Mouse (Mus musculus) heart, embryonic 13.5 days (tissue): Measurements from ENCODE around the gene Sntg2. TPM values are rescaled to one million over a fixed set of nuclear protein-coding genes. Genes with fewer than 3 reads are reported as not detected.

Source experiments
- ATAC-seq: fragments of 200-750 bp; cut with Nextera tagmentation; 2 replicates; pipeline ENCODE4 v1.8.0; 2017; ENCODE audit warnings: moderate TSS enrichment; ENCODE audit not compliant: insufficient number of reproducible peaks, low FRiP score, low TSS enrichment; ENCODE audit errors: extremely low read depth
- H3K27ac ChIP-seq: fragments of 300-500 bp; sonication (generic); replicated peaks from 2 replicates; pipeline ENCODE4 v1.5.1; 2015; ENCODE audit warnings: moderate library complexity, mild to moderate bottlenecking, inconsistent platforms
- H3K27me3 ChIP-seq: fragments of 300-500 bp; sonication (generic); replicated peaks from 2 replicates; pipeline ENCODE4 v1.6.1; 2015; ENCODE audit warnings: mild to moderate bottlenecking, inconsistent platforms
- H3K36me3 ChIP-seq: fragments of 300-500 bp; sonication (generic); 2 replicates; pipeline ENCODE4 v1.6.1; 2015; ENCODE audit warnings: mild to moderate bottlenecking, inconsistent platforms
- H3K4me1 ChIP-seq: fragments of 300-500 bp; sonication (generic); 2 replicates; pipeline ENCODE4 v1.6.1; 2015; ENCODE audit warnings: inconsistent platforms
- H3K4me2 ChIP-seq: fragments of 300-500 bp; sonication (generic); 2 replicates; pipeline ENCODE4 v1.6.1; 2015; ENCODE audit warnings: inconsistent platforms, mild to moderate bottlenecking, moderate library complexity
- H3K4me3 ChIP-seq: fragments of 300-500 bp; sonication (generic); 2 replicates; pipeline ENCODE4 v1.5.1; 2015; ENCODE audit warnings: moderate library complexity, mild to moderate bottlenecking, inconsistent platforms
- H3K9ac ChIP-seq: fragments of 300-500 bp; sonication (generic); 2 replicates; pipeline ENCODE4 v1.6.1; 2015; ENCODE audit warnings: inconsistent platforms, mild to moderate bottlenecking, moderate library complexity
- H3K9me3 ChIP-seq: fragments of 300-500 bp; sonication (generic); 2 replicates; pipeline ENCODE4 v1.6.1; 2016; ENCODE audit warnings: inconsistent platforms
- WGBS: fragments of 180-500 bp; shearing (Covaris S2); methylation state at CpG from one replicate; pipeline ENCODE4 v1.1.7; 2015; ENCODE audit warnings: mixed read lengths; 5-methylcytosine and 5-hydroxymethylcytosine counted together
- polyA plus RNA-seq: library from polyadenylated mRNA; unstranded; fragments of >200 nt; fragmentation: Nextera tagmentation; extraction: Ambion mirVana; gene quantifications from 2 replicates; pipeline ENCODE4 v1.2.1, GENCODE M21; 2015

Gene Sntg2
- polyA plus RNA-seq, 1 experiment from 2014 or later = 4.6 TPM

DNA sequence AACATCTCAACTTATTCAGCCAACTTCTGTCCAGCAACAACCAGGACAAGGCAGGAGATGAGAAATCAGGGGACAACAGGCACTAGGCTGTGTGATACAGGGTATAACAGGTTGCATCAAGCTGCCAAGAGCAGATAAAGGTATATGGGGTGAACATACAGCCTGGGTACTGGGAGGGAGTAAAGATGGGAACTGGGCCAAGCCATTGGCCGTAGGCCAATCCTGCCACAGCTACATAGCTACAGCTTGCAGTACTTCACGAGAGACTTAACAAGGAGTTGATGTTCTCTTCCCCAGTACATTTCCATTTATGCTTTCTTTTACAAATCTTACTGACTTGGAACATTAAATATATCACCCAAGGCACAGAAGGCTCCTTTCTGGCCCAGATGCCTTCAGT is 129.0 kb downstream of the Sntg2 start:
- H3K36me3 ChIP-seq = no peaks in the 10 kb centered on the region
- H3K9ac ChIP-seq = no peak overlapping the region
- H3K27ac ChIP-seq = no peak overlapping the region
- no peaks in the 10 kb centered on the region for H3K9me3 ChIP-seq
- H3K4me1 ChIP-seq = peaks cover 6% of the 10 kb centered on the region; the same call in 1 of the 2 replicates
- H3K4me2 ChIP-seq = no peak overlapping the region
- H3K4me3 ChIP-seq = no peak overlapping the region
- ATAC-seq = no peak
- 33% methylated on average over 2 of the region's 2 CpGs for WGBS
- H3K27me3 ChIP-seq = no peaks in the 10 kb centered on the region

DNA sequence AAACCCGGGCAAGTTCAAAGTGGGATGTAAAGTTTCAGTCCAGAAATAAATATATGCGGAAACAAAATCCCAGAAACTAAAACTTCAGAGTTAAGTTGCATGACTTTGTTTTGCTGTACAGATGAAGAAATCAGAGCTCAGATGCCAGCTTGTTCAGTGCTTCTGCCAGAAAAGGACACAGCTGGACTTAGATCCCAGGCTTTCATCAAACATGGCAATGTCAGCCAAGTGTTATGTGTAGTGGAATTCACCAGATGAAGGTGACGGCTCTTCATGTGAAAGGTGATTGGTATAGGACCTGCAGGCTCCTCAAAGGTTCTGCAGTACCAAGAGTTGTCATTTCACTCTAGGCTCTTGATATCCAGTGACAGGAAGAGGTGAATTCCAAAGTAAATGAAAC is 132.3 kb downstream of the Sntg2 start:
- Histone ChIP-seq H3K9ac (no peak overlapping the region), H3K36me3 (no peaks in the 10 kb centered on the region), H3K27ac (no peak overlapping the region), H3K4me1 (peaks cover 6% of the 10 kb centered on the region; the same call in 1 of the 2 replicates), H3K27me3 (no peaks in the 10 kb centered on the region), H3K4me3 (no peak overlapping the region), H3K9me3 (no peaks in the 10 kb centered on the region), H3K4me2 (no peak overlapping the region)
- no peak for ATAC-seq
- WGBS = 76% methylated on average over 3 of the region's 3 CpGs

DNA sequence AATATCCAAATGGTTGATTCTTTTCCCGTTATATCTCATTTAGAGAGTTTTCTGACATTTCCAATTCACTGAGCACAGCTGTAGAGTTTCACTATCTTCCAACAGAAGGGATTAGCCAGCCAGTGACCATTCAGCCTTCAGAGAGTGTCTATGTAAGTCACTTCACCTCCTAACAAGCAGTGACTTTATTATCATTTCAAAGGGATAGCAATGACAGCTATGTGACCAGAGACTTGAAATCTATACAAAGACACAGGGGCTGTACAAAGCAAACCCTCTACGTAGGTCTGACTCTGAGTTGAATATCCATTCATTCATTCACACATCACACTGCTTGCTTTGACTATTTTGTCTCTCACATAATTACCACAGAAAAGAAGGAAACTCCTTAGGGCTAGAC is 138.2 kb downstream of the Sntg2 start:
- 62% methylated on average over 2 of the region's 2 CpGs for WGBS
- no peaks in the 10 kb centered on the region for H3K27me3 ChIP-seq
- H3K27ac ChIP-seq = no peak overlapping the region
- no peaks in the 10 kb centered on the region for H3K4me1 ChIP-seq
- no peaks in the 10 kb centered on the region for H3K36me3 ChIP-seq
- no peak overlapping the region for H3K4me3 ChIP-seq
- ATAC-seq = no peak
- no peaks in the 10 kb centered on the region for H3K9me3 ChIP-seq
- H3K9ac ChIP-seq = no peak overlapping the region
- no peak overlapping the region for H3K4me2 ChIP-seq

DNA sequence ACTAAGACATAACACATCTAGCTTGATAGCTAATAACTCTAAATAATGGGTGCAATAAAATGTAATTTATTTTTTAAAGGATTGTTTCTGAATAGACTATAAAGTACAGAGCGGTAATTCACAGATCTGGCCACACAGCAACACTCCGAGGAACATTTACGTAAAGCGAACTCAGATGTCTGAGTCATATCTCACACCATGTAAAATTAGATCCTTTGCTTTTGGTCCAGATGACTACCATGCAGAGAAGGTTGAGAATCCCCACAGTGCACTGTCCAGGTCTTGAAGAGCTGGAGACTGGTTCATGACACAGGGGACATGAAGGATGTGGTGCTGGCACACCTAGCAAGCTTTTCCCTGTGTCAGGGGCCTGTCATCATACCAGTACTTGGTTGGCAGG is 145.2 kb downstream of the Sntg2 start:
- 88% methylated on average over 4 of the region's 4 CpGs for WGBS
- no peaks in the 10 kb centered on the region for H3K4me1 ChIP-seq
- no peak overlapping the region for H3K27ac ChIP-seq
- H3K4me2 ChIP-seq = no peak overlapping the region
- no peak for ATAC-seq
- H3K27me3 ChIP-seq = no peaks in the 10 kb centered on the region
- H3K9ac ChIP-seq = no peak overlapping the region
- no peak overlapping the region for H3K4me3 ChIP-seq
- H3K36me3 ChIP-seq = no peaks in the 10 kb centered on the region
- H3K9me3 ChIP-seq = no peaks in the 10 kb centered on the region

DNA sequence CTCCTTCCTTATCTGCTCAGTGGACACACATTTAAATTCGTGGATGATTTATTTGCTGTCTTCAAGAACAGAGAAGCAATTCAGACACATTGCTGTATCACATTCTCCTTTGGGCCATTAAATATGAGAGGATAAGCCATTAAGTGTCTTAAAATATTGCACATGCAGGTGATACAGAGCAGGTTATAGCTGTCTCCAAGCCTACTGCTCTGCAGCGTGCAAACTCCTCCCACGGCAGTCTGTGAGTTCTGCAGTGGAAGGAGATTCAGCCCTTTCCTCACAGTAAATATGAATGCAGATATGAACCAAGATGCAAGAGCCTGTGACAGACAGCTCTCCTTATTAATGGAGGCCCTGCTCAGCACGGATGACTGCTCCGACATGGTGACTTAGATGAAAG is 146.9 kb downstream of the Sntg2 start:
- WGBS = 72% methylated on average over 5 of the region's 5 CpGs

DNA sequence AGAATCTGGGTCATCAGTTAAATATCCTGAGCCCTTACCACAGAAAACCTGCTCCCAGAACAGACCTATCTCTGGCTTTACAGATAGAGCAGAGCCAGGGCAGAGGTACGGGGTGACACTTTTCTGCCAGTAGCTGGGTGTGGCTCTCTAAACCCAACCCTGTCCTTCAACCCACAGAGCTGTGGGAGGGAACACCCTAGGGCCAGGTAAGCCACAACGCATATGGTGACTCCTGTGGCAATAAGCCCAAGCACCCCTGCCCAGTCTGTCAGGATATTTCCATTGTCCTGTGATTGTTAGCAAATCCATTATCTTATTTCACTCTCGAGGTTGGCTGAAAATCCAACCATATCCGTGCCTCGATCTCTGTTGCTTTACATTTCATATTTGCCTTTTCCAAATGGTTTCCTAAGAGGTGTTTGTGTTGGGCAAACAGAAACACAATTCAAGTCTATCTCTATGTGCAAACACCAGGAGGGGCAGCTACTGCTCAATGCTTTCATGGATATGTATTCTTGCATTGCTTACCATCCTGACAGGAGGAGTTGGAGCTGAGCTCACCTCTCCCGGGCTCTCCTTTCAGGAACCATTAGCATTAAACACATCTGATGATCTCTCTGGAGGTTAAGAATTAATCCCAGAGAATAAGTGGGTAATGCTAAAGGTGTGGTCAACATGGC is 156.3 kb downstream of the Sntg2 start:
- 79% methylated on average over 6 of the region's 6 CpGs for WGBS
- H3K27me3 ChIP-seq = no peaks in the 10 kb centered on the region
- H3K9ac ChIP-seq = no peak overlapping the region
- no peaks in the 10 kb centered on the region for H3K4me1 ChIP-seq
- H3K36me3 ChIP-seq = no peaks in the 10 kb centered on the region
- no peak overlapping the region for H3K4me2 ChIP-seq
- no peak for ATAC-seq
- no peak overlapping the region for H3K4me3 ChIP-seq
- H3K27ac ChIP-seq = no peak overlapping the region
- no peaks in the 10 kb centered on the region for H3K9me3 ChIP-seq

More for the DNA sequence above, 146.9 kb downstream of the Sntg2 start:
- H3K4me2 ChIP-seq = no peak overlapping the region
- no peak overlapping the region for H3K4me3 ChIP-seq
- H3K27ac ChIP-seq = no peak overlapping the region
- no peaks in the 10 kb centered on the region for H3K9me3 ChIP-seq
- no peaks in the 10 kb centered on the region for H3K27me3 ChIP-seq
- H3K9ac ChIP-seq = no peak overlapping the region
- no peak for ATAC-seq
- no peaks in the 10 kb centered on the region for H3K4me1 ChIP-seq
- no peaks in the 10 kb centered on the region for H3K36me3 ChIP-seq

DNA sequence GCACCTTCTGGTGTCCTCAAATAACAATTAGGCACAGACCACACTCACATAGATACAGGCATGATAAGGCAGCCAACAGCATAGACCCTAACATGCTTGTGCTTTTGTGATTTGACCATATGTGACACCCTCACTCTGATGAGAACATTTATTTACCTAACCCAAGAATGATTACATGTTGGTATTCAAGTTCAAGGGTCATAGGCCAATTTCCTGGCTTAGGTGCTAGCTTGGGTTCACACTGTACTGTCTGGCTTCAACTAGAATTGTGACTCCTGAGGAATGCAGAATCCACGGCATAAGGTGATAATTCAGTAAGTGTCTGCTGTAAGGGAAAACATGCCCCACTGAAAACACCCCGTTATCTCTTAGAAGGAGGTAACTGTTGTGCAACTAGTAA is 158.4 kb downstream of the Sntg2 start:
- WGBS = 40% methylated on average over 2 of the region's 2 CpGs
- H3K4me1 ChIP-seq = no peaks in the 10 kb centered on the region
- ATAC-seq = no peak
- no peaks in the 10 kb centered on the region for H3K9me3 ChIP-seq
- no peak overlapping the region for H3K4me3 ChIP-seq
- no peak overlapping the region for H3K9ac ChIP-seq
- H3K36me3 ChIP-seq = no peaks in the 10 kb centered on the region
- no peaks in the 10 kb centered on the region for H3K27me3 ChIP-seq
- H3K4me2 ChIP-seq = no peak overlapping the region
- H3K27ac ChIP-seq = no peak overlapping the region

DNA sequence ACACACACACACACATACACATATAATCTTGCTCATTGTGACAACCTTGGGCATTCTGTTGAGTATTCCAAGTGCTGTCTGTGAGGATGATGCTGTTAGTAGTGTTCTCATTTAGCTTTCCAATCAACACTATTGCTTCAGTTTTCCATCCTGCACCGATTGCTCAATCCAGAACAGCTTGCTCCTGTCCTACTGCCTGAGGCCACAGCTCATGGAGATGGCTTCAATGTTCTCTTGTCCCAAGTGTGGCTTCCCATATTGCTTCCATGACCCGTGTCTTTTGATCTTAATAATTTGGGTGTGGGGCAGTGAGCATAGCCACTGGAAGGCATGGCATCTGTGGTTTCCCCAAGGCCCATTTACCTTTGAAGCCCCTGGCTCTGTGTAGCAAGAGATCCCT is 162.8 kb downstream of the Sntg2 start:
- H3K36me3 ChIP-seq = no peaks in the 10 kb centered on the region
- no peaks in the 10 kb centered on the region for H3K9me3 ChIP-seq
- no peak overlapping the region for H3K27ac ChIP-seq
- H3K27me3 ChIP-seq = no peaks in the 10 kb centered on the region
- 80% methylated on average over 2 of the region's 2 CpGs for WGBS
- H3K9ac ChIP-seq = no peak overlapping the region
- no peak for ATAC-seq
- no peak overlapping the region for H3K4me2 ChIP-seq
- H3K4me1 ChIP-seq = peaks cover 7% of the 10 kb centered on the region; the same call in 1 of the 2 replicates
- H3K4me3 ChIP-seq = no peak overlapping the region

DNA sequence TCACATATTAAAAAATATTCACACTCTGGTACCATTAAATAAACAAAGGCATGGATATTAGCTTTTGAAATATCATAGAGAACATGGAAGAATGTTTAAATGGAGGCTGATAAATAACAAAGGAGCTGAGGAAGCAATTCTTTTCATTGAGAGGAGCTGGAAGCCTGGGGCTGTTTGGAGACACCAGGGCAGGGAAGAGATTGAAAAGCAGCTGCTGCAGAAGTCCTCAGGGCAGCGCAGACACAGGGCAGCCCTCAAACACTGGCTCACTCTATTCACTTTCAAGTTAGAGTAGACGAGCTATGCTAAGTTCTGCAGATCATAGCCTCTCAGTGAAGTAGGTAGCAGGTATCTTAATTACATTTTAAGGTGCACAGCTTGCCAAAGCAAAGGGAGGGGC is 164.6 kb downstream of the Sntg2 start:
- H3K27ac ChIP-seq = no peak overlapping the region
- H3K9ac ChIP-seq = no peak overlapping the region
- no peaks in the 10 kb centered on the region for H3K9me3 ChIP-seq
- no peak overlapping the region for H3K4me3 ChIP-seq
- no peaks in the 10 kb centered on the region for H3K27me3 ChIP-seq
- H3K4me1 ChIP-seq = peaks cover 16% of the 10 kb centered on the region
- H3K36me3 ChIP-seq = no peaks in the 10 kb centered on the region
- no peak for ATAC-seq
- WGBS = 63% methylated on average over 2 of the region's 2 CpGs
- no peak overlapping the region for H3K4me2 ChIP-seq

DNA sequence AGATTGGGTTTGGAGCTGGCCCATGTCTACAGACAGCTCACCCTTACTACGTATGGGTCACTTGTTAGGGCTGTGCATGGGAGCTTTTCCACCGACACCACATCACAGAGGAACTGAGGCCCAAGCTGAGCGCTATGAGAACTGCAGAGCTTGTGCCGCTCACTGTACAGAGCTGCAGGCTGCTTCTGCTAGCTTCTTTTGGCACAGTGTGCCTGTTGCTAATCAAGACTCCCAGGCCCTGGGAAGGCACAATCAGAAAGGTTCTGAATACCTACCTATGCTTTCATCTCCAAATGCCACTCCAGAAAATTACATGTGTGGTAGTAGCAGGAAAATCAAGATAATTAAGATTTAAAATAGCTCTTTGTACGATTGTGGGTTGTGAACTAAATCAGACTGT is 165.1 kb downstream of the Sntg2 start:
- Histone ChIP-seq H3K36me3 (no peaks in the 10 kb centered on the region), H3K4me1 (peaks cover 18% of the 10 kb centered on the region), H3K9ac (no peak overlapping the region), H3K4me2 (no peak overlapping the region), H3K4me3 (no peak overlapping the region), H3K9me3 (no peaks in the 10 kb centered on the region), H3K27me3 (no peaks in the 10 kb centered on the region), H3K27ac (no peak overlapping the region)
- no peak for ATAC-seq
- 66% methylated on average over 5 of the region's 5 CpGs for WGBS

DNA sequence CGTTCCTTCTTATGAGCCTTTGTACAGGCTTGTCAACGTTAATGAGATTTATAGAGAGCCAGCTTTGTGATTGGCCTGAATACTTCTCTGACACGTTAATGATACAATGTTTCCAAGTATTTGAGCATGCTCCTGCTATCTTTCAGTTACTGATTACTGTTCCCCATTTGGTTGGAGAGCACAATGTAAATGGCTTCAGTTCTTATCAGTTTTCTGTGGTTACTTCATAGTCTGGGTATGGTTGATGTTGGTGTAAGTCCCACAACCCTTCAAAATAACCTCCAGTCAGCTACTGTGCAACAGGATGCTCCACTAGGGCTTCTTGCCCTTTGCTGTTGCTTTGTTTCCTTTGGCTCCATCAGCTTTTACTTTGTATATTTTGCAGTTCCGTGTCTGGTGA is 168.7 kb downstream of the Sntg2 start:
- ATAC-seq = no peak
- no peaks in the 10 kb centered on the region for H3K36me3 ChIP-seq
- H3K27ac ChIP-seq = peak overlapping the region; percentile 79
- 16% methylated on average over 4 of the region's 4 CpGs for WGBS
- H3K4me3 ChIP-seq = no peak overlapping the region
- peaks cover 24% of the 10 kb centered on the region for H3K4me1 ChIP-seq
- no peak overlapping the region for H3K9ac ChIP-seq
- H3K9me3 ChIP-seq = no peaks in the 10 kb centered on the region
- H3K4me2 ChIP-seq = no peak overlapping the region
- no peaks in the 10 kb centered on the region for H3K27me3 ChIP-seq

DNA sequence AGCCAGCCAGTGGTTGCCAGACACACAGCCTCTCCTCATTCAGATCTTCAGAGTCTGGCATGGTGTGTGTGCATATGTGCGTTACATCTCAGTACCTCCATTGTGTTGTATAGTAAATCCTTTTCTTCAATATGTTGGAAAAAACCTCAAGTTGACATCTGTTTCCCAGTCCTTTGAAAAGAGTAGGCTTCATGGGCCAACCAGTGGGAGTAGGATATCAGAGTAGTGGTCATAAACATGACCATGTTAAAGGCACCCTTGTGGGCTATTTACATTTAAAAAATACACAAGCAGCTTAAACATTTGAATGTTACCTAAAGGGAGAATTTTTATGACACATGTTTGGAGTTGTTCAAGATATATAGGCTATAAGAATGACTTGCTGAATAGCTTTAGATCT is 170.4 kb downstream of the Sntg2 start:
- 85% methylated on average over 1 of the region's 1 CpGs for WGBS
- ATAC-seq = no peak

More for the DNA sequence above, 170.4 kb downstream of the Sntg2 start:
- H3K4me2 ChIP-seq = no peak overlapping the region
- H3K36me3 ChIP-seq = no peaks in the 10 kb centered on the region
- H3K4me1 ChIP-seq = peaks cover 20% of the 10 kb centered on the region
- 0 out of 2 replicates have a peak, but pooled peaks cover 6% of the 10 kb centered on the region for H3K27me3 ChIP-seq
- no peak overlapping the region for H3K9ac ChIP-seq
- no peaks in the 10 kb centered on the region for H3K9me3 ChIP-seq
- H3K4me3 ChIP-seq = no peak overlapping the region
- H3K27ac ChIP-seq = no peak overlapping the region
